Mouse (Mus musculus): ENCODE data around the gene Larp1b. TPM values are rescaled to one million over a fixed set of nuclear protein-coding genes. Genes with fewer than 3 reads are reported as not detected.

The Larp1b gene
- polyA plus RNA-seq, 1 experiment from 2014 or later = 10.7 TPM

- TF ChIP-seq EP300 (optimal IDR thresholded peaks at IDR 0.05) = no peak
- TF ChIP-seq CTCF (IDR thresholded peaks at IDR 0.05; ENCODE audit: low read depth) = no peak
- Histone ChIP-seq H3K9ac (ENCODE audit: low read length) (no peak overlapping the region), H3K36me3 (ENCODE audit: control insufficient read depth, insufficient read depth, low read length) (no peaks in the 10 kb centered on the region), H3K4me2 (replicated peaks; ENCODE audit: low read depth) (no peak overlapping the region), H3K9me3 (ENCODE audit: control insufficient read depth, low read length) (no peaks in the 10 kb centered on the region), H3K4me3 (ENCODE audit: low read depth, low read length) (no peak overlapping the region), H3K27ac (replicated peaks) (no peak overlapping the region), H3K27me3 (ENCODE audit: control insufficient read depth, insufficient read depth, low read length) (no peaks in the 10 kb centered on the region), H3K4me1 (replicated peaks; ENCODE audit: control insufficient read depth, insufficient read depth) (no peaks in the 10 kb centered on the region)
- 91% methylated on average over 1 of the region's 1 CpGs for WGBS
- DNase-seq (ENCODE audit: low spot score) (no peak), ATAC-seq (ENCODE audit: low FRiP score, low TSS enrichment) (no peak)
Observed at GRCm38 (mm10) chr3:41030705-41031104, 81.1 kb downstream of the Larp1b start.

GRCm38 (mm10) chr3:41031286-41032210, 81.9 kb downstream of the Larp1b start:
- DNase-seq (ENCODE audit: low spot score) (no peak), ATAC-seq (ENCODE audit: low FRiP score, low TSS enrichment) (no peak)
- H3K27me3 ChIP-seq (ENCODE audit: control insufficient read depth, insufficient read depth, low read length) = no peaks in the 10 kb centered on the region
- no peak overlapping the region for H3K9ac ChIP-seq (ENCODE audit: low read length)
- TF ChIP-seq CTCF (IDR thresholded peaks at IDR 0.05; ENCODE audit: low read depth) (no peak), EP300 (optimal IDR thresholded peaks at IDR 0.05) (no peak)
- no peak overlapping the region for H3K4me2 ChIP-seq (replicated peaks; ENCODE audit: low read depth)
- H3K27ac ChIP-seq (replicated peaks) = no peak overlapping the region
- no peaks in the 10 kb centered on the region for H3K9me3 ChIP-seq (ENCODE audit: control insufficient read depth, low read length)
- H3K36me3 ChIP-seq (ENCODE audit: control insufficient read depth, insufficient read depth, low read length) = no peaks in the 10 kb centered on the region
- no peaks in the 10 kb centered on the region for H3K4me1 ChIP-seq (replicated peaks; ENCODE audit: control insufficient read depth, insufficient read depth)
- no peak overlapping the region for H3K4me3 ChIP-seq (ENCODE audit: low read depth, low read length)
- WGBS = 72% methylated on average over 12 of the region's 12 CpGs

GRCm38 (mm10) chr3:41038297-41038916, 88.8 kb downstream of the Larp1b start:
- H3K9ac ChIP-seq (ENCODE audit: low read length) = no peak overlapping the region
- H3K27ac ChIP-seq (replicated peaks) = no peak overlapping the region
- no peaks in the 10 kb centered on the region for H3K36me3 ChIP-seq (ENCODE audit: control insufficient read depth, insufficient read depth, low read length)
- 72% methylated on average over 5 of the region's 5 CpGs for WGBS
- H3K4me3 ChIP-seq (ENCODE audit: low read depth, low read length) = no peak overlapping the region
- H3K4me1 ChIP-seq (replicated peaks; ENCODE audit: control insufficient read depth, insufficient read depth) = no peaks in the 10 kb centered on the region
- no peak overlapping the region for H3K4me2 ChIP-seq (replicated peaks; ENCODE audit: low read depth)
- no peak for DNase-seq (ENCODE audit: low spot score)
- no peaks in the 10 kb centered on the region for H3K9me3 ChIP-seq (ENCODE audit: control insufficient read depth, low read length)
- ATAC-seq (ENCODE audit: low FRiP score, low TSS enrichment) = no peak
- no peaks in the 10 kb centered on the region for H3K27me3 ChIP-seq (ENCODE audit: control insufficient read depth, insufficient read depth, low read length)
- TF ChIP-seq EP300 (optimal IDR thresholded peaks at IDR 0.05) (no peak), CTCF (IDR thresholded peaks at IDR 0.05; ENCODE audit: low read depth) (no peak)

GRCm38 (mm10) chr3:41041241-41041640, 91.6 kb downstream of the Larp1b start:
- DNase-seq (ENCODE audit: low spot score) (no peak), ATAC-seq (ENCODE audit: low FRiP score, low TSS enrichment) (no peak)
- H3K27me3 ChIP-seq (ENCODE audit: control insufficient read depth, insufficient read depth, low read length) = no peaks in the 10 kb centered on the region
- H3K4me1 ChIP-seq (replicated peaks; ENCODE audit: control insufficient read depth, insufficient read depth) = no peaks in the 10 kb centered on the region
- H3K4me3 ChIP-seq (ENCODE audit: low read depth, low read length) = no peak overlapping the region
- H3K9ac ChIP-seq (ENCODE audit: low read length) = no peak overlapping the region
- TF ChIP-seq EP300 (optimal IDR thresholded peaks at IDR 0.05) = no peak
- TF ChIP-seq CTCF (IDR thresholded peaks at IDR 0.05; ENCODE audit: low read depth) = no peak
- H3K27ac ChIP-seq (replicated peaks) = no peak overlapping the region
- H3K4me2 ChIP-seq (replicated peaks; ENCODE audit: low read depth) = no peak overlapping the region
- H3K9me3 ChIP-seq (ENCODE audit: control insufficient read depth, low read length) = no peaks in the 10 kb centered on the region
- WGBS = 59% methylated on average over 5 of the region's 5 CpGs
- H3K36me3 ChIP-seq (ENCODE audit: control insufficient read depth, insufficient read depth, low read length) = no peaks in the 10 kb centered on the region

- H3K27ac ChIP-seq (replicated peaks) = no peak overlapping the region
- TF ChIP-seq CTCF (IDR thresholded peaks at IDR 0.05; ENCODE audit: low read depth) = peak; percentile 92
- no peak for TF ChIP-seq EP300 (optimal IDR thresholded peaks at IDR 0.05)
- ATAC-seq (ENCODE audit: low FRiP score, low TSS enrichment) (peak; percentile 73; the same call in 1 of the 2 replicates), DNase-seq (ENCODE audit: low spot score) (peak; percentile 59)
- no peaks in the 10 kb centered on the region for H3K9me3 ChIP-seq (ENCODE audit: control insufficient read depth, low read length)
- H3K36me3 ChIP-seq (ENCODE audit: control insufficient read depth, insufficient read depth, low read length) = no peaks in the 10 kb centered on the region
- no peaks in the 10 kb centered on the region for H3K27me3 ChIP-seq (ENCODE audit: control insufficient read depth, insufficient read depth, low read length)
- H3K4me2 ChIP-seq (replicated peaks; ENCODE audit: low read depth) = no peak overlapping the region
- no peak overlapping the region for H3K9ac ChIP-seq (ENCODE audit: low read length)
- no peaks in the 10 kb centered on the region for H3K4me1 ChIP-seq (replicated peaks; ENCODE audit: control insufficient read depth, insufficient read depth)
- 76% methylated on average over 4 of the region's 4 CpGs for WGBS
- H3K4me3 ChIP-seq (ENCODE audit: low read depth, low read length) = no peak overlapping the region
Observed at GRCm38 (mm10) chr3:41042195-41042938, 92.7 kb downstream of the Larp1b start.
